Mouse (Mus musculus) Patski (cell line): ENCODE measurements around the gene Map2k7. TPM values are rescaled to one million over a fixed set of nuclear protein-coding genes. Genes with fewer than 3 reads are reported as not detected.

Experiments
- ATAC-seq: fragments of 100-300 bp; one replicate; pipeline ENCODE4 v1.8.0; 2021
- CTCF ChIA-PET: fragments of 350-600 bp; sonication (Branson Sonifier 250); formaldehyde crosslinking; loops from one replicate; lab custom pipeline; 2022; ENCODE audit warnings: inconsistent platforms; lab: Charles Lee
- POLR2A ChIA-PET: fragments of 350-600 bp; sonication (Branson Sonifier 250); formaldehyde crosslinking; loops from one replicate; lab custom pipeline; 2022; ENCODE audit warnings: antibody characterized with exemption, inconsistent platforms; lab: Charles Lee
- DNase-seq: peaks from one replicate; pipeline ENCODE4 v3.0.0-alpha.2; 2011; ENCODE audit warnings: low read depth, low spot score
- H3K27me3 ChIP-seq: fragments of 371-371 bp; one replicate; pipeline ENCODE4 v1.5.1; 2021
- CTCF ChIP-seq: fragments of 100-300 bp; IDR thresholded peaks from one replicate; pipeline ENCODE4 v1.5.1; 2021
- in situ Hi-C: fragments of 300-500 bp; cut with MboI; formaldehyde crosslinking; loops from 3 replicates; pipeline ENCODE4 v1.11.1; 2018; ENCODE audit warnings: low pct_unique_long_range_greater_than_20kb, mixed read lengths
- polyA plus RNA-seq: library from polyadenylated mRNA; unstranded; gene quantifications from one replicate; pipeline ENCODE4 v1.2.3, GENCODE M21; 2021

Gene Map2k7
- polyA plus RNA-seq, 1 experiment from 2014 or later = 63.2 TPM

GRCm38 (mm10) chr8:4275275-4276110, 37.0 kb downstream of the Map2k7 start, which contains the start of gene Timm44:
TSS of gene Timm44 (minus strand) at chr8:4275913.
- ATAC-seq = peak; percentile 92
- POLR2A ChIA-PET = interaction anchor here (0.6 to 1.4 kb wide), 3 partner anchors 11 to 18 kb away, joined by 3 read pairs; no protein-coding TSS in a partner anchor
- peak; percentile 65 for DNase-seq
- in situ Hi-C loops = loop anchor here (5.0 kb wide), 1 partner anchor 47 kb away; no protein-coding TSS in a partner anchor
- CTCF ChIA-PET = interaction anchor here (0.8 to 2.0 kb wide), 5 partner anchors 16 to 47 kb away, joined by 3 to 6 read pairs (median 6); no protein-coding TSS in a partner anchor
- TF ChIP-seq CTCF = no peak
- H3K27me3 ChIP-seq = no peaks in the 10 kb centered on the region

GRCm38 (mm10) chr8:4276111-4276465, 37.5 kb downstream of the Map2k7 start:
- TF ChIP-seq CTCF = no peak
- DNase-seq (no peak), ATAC-seq (peak; percentile 36)
- in situ Hi-C loops = loop anchor here (5.0 kb wide), 1 partner anchor 46 kb away; no protein-coding TSS in a partner anchor
- no peaks in the 10 kb centered on the region for H3K27me3 ChIP-seq
- ChIA-PET POLR2A (interaction anchor here (0.7 to 1.4 kb wide), 2 partner anchors 10 to 18 kb away, joined by 3 read pairs; no protein-coding TSS in a partner anchor), CTCF (interaction anchor here (1.1 to 1.5 kb wide), 2 partner anchors 25 to 46 kb away, joined by 4 to 6 read pairs; no protein-coding TSS in a partner anchor)

GRCm38 (mm10) chr8:4292738-4293137, 54.2 kb downstream of the Map2k7 start:
- ChIA-PET POLR2A (no interaction called here), CTCF (interaction anchor here (0.7 to 1.5 kb wide), 4 partner anchors 11 to 35 kb away, joined by 3 to 6 read pairs (median 3); no protein-coding TSS in a partner anchor)
- ATAC-seq (no peak), DNase-seq (no peak)
- in situ Hi-C loops = no loop called here
- no peaks in the 10 kb centered on the region for H3K27me3 ChIP-seq
- TF ChIP-seq CTCF = peak; percentile 57

Other genes starting within 250 kb of the Map2k7 start
- gene Cd209f, start 132.9 kb upstream of the Map2k7 start, polyA plus RNA-seq = not detected
- gene Cd209g, start 104.6 kb upstream of the Map2k7 start, polyA plus RNA-seq = not detected
- gene Evi5l, start 72.2 kb upstream of the Map2k7 start, polyA plus RNA-seq = 27.6 TPM
- gene Prr36, start 21.3 kb upstream of the Map2k7 start, polyA plus RNA-seq = 0.12 TPM
- 2.4 TPM for gene Lrrc8e, start 11.9 kb upstream of the Map2k7 start, polyA plus RNA-seq
- gene Gm49320, start 125 bp downstream of the Map2k7 start, polyA plus RNA-seq = not detected
- gene Tgfbr3l, start 9.5 kb downstream of the Map2k7 start, polyA plus RNA-seq = 4.6 TPM
- gene Snapc2, start 14.3 kb downstream of the Map2k7 start, polyA plus RNA-seq = 42.7 TPM
- 81.0 TPM for gene Ctxn1, start 20.5 kb downstream of the Map2k7 start, polyA plus RNA-seq
- gene Timm44, start 37.2 kb downstream of the Map2k7 start, polyA plus RNA-seq = 86.6 TPM
- 5.6 TPM for gene Ccl25, start 86.5 kb downstream of the Map2k7 start, polyA plus RNA-seq
- 66.1 TPM for gene Elavl1, start 86.7 kb downstream of the Map2k7 start, polyA plus RNA-seq